Mouse (Mus musculus) heart, embryonic 16.5 days (tissue): Measurements from ENCODE around the gene Sncb. TPM values are rescaled to one million over a fixed set of nuclear protein-coding genes. Genes with fewer than 3 reads are reported as not detected.
A peak's percentile ranks its signal among the peaks of the same experiment; 100 is the strongest.

ENCODE experiments used
- ATAC-seq: fragments of 200-750 bp; cut with Nextera tagmentation; replicated peaks from 2 replicates; pipeline ENCODE4 v1.8.0; 2017; ENCODE audit warnings: moderate number of reproducible peaks; ENCODE audit not compliant: insufficient read depth, low FRiP score; ENCODE audit errors: extremely low read depth
- H3K27ac ChIP-seq: fragments of 300-500 bp; sonication (generic); 2 replicates; pipeline ENCODE4 v1.5.1; 2014; ENCODE audit warnings: mild to moderate bottlenecking, low read length, control low read depth, moderate library complexity
- H3K27me3 ChIP-seq: fragments of 300-500 bp; sonication (generic); 2 replicates; pipeline ENCODE4 v1.6.1; 2014; ENCODE audit warnings: low read length, mixed read lengths; ENCODE audit not compliant: control insufficient read depth, insufficient read depth
- H3K36me3 ChIP-seq: fragments of 300-500 bp; sonication (generic); 2 replicates; pipeline ENCODE4 v1.6.1; 2014; ENCODE audit not compliant: control insufficient read depth, insufficient read depth
- H3K4me1 ChIP-seq: fragments of 300-500 bp; sonication (generic); 2 replicates; pipeline ENCODE4 v1.6.1; 2014; ENCODE audit warnings: low read length, mixed read lengths; ENCODE audit not compliant: control insufficient read depth, insufficient read depth
- H3K4me2 ChIP-seq: fragments of 300-500 bp; sonication (generic); 2 replicates; pipeline ENCODE4 v1.6.1; 2014; ENCODE audit warnings: low read depth, mild to moderate bottlenecking, control low read depth, low read length
- H3K4me3 ChIP-seq: fragments of 300-500 bp; sonication (generic); 2 replicates; pipeline ENCODE4 v1.5.1; 2014; ENCODE audit warnings: mild to moderate bottlenecking, control low read depth, low read length
- H3K9ac ChIP-seq: fragments of 300-500 bp; sonication (generic); 2 replicates; pipeline ENCODE4 v1.6.1; 2014; ENCODE audit warnings: low read length, control low read depth
- H3K9me3 ChIP-seq: fragments of 300-500 bp; sonication (generic); replicated peaks from 2 replicates; pipeline ENCODE4 v1.6.1; 2016; ENCODE audit warnings: low read length; ENCODE audit not compliant: control insufficient read depth
- WGBS: fragments of 180-500 bp; shearing (Covaris S2); extraction: QIAGEN DNeasy Blood & Tissue Kit; methylation state at CpG from one replicate; pipeline ENCODE4 v1.1.7; 2014; 5-methylcytosine and 5-hydroxymethylcytosine counted together
- polyA plus RNA-seq: library from polyadenylated mRNA; unstranded; fragments of >200 nt; fragmentation: Nextera tagmentation; extraction: Ambion mirVana; gene quantifications from 2 replicates; pipeline ENCODE4 v1.2.1, GENCODE M21; 2015

Sncb gene
- polyA plus RNA-seq, 1 experiment from 2014 or later: not detected

- no peaks in the 10 kb centered on the region for H3K4me1 ChIP-seq
- no peaks in the 10 kb centered on the region for H3K36me3 ChIP-seq
- no peak overlapping the region for H3K4me2 ChIP-seq
- H3K27ac ChIP-seq: no peak overlapping the region
- peaks cover 13% of the 10 kb centered on the region for H3K27me3 ChIP-seq
- WGBS: 45% methylated on average over 10 of the region's 10 CpGs
- no peak overlapping the region for H3K4me3 ChIP-seq
- ATAC-seq: no peak
- no peak overlapping the region for H3K9ac ChIP-seq
- H3K9me3 ChIP-seq: no peaks in the 10 kb centered on the region; the same call in 1 of the 2 replicates
Measured at GRCm38 (mm10) chr13:54798740-54799139, 32.3 kb upstream of the Sncb start.

GRCm38 (mm10) chr13:54797861-54798643 is 31.7 kb upstream of the Sncb start:
- WGBS: 71% methylated on average over 16 of the region's 16 CpGs
- H3K4me2 ChIP-seq: no peak overlapping the region
- peaks cover 13% of the 10 kb centered on the region for H3K27me3 ChIP-seq
- no peaks in the 10 kb centered on the region; the same call in 1 of the 2 replicates for H3K9me3 ChIP-seq
- H3K4me1 ChIP-seq: no peaks in the 10 kb centered on the region
- H3K27ac ChIP-seq: no peak overlapping the region
- H3K36me3 ChIP-seq: no peaks in the 10 kb centered on the region
- no peak overlapping the region for H3K9ac ChIP-seq
- H3K4me3 ChIP-seq: no peak overlapping the region
- no peak for ATAC-seq

- no peaks in the 10 kb centered on the region for H3K36me3 ChIP-seq
- H3K4me3 ChIP-seq: no peak overlapping the region
- no peaks in the 10 kb centered on the region for H3K9me3 ChIP-seq
- no peak overlapping the region for H3K4me2 ChIP-seq
- ATAC-seq: no peak
- H3K4me1 ChIP-seq: no peaks in the 10 kb centered on the region
- peaks cover 15% of the 10 kb centered on the region for H3K27me3 ChIP-seq
- H3K27ac ChIP-seq: no peak overlapping the region
- WGBS: 38% methylated on average over 4 of the region's 4 CpGs
- no peak overlapping the region for H3K9ac ChIP-seq
Measured at GRCm38 (mm10) chr13:54797356-54797755, 31.0 kb upstream of the Sncb start.

GRCm38 (mm10) chr13:54794843-54795242 is 28.4 kb upstream of the Sncb start:
- Histone ChIP-seq H3K4me1 (peaks cover 4% of the 10 kb centered on the region; the same call in 1 of the 2 replicates), H3K27me3 (peaks cover 31% of the 10 kb centered on the region), H3K36me3 (no peaks in the 10 kb centered on the region), H3K4me3 (no peak overlapping the region), H3K27ac (no peak overlapping the region), H3K4me2 (no peak overlapping the region), H3K9ac (no peak overlapping the region), H3K9me3 (no peaks in the 10 kb centered on the region)
- 43% methylated on average over 5 of the region's 5 CpGs for WGBS
- no peak for ATAC-seq

- no peaks in the 10 kb centered on the region for H3K9me3 ChIP-seq
- no peak for ATAC-seq
- WGBS: 73% methylated on average over 16 of the region's 16 CpGs
- no peaks in the 10 kb centered on the region for H3K36me3 ChIP-seq
- H3K27me3 ChIP-seq: peaks cover 34% of the 10 kb centered on the region
- H3K27ac ChIP-seq: no peak overlapping the region
- H3K4me3 ChIP-seq: no peak overlapping the region
- peaks cover 5% of the 10 kb centered on the region; the same call in 1 of the 2 replicates for H3K4me1 ChIP-seq
- H3K4me2 ChIP-seq: no peak overlapping the region
- no peak overlapping the region for H3K9ac ChIP-seq
Measured at GRCm38 (mm10) chr13:54794002-54794577, 27.7 kb upstream of the Sncb start.

GRCm38 (mm10) chr13:54792259-54793230 is 26.1 kb upstream of the Sncb start:
- Histone ChIP-seq H3K4me2 (no peak overlapping the region), H3K4me3 (no peak overlapping the region), H3K36me3 (no peaks in the 10 kb centered on the region), H3K4me1 (peaks cover 5% of the 10 kb centered on the region; the same call in 1 of the 2 replicates), H3K27ac (no peak overlapping the region), H3K27me3 (peaks cover 28% of the 10 kb centered on the region), H3K9me3 (no peaks in the 10 kb centered on the region), H3K9ac (no peak overlapping the region)
- no peak for ATAC-seq
- 15% methylated on average over 21 of the region's 21 CpGs for WGBS

GRCm38 (mm10) chr13:54789561-54790397 is 23.4 kb upstream of the Sncb start:
- H3K27ac ChIP-seq: no peak overlapping the region

More at GRCm38 (mm10) chr13:54789561-54790397, 23.4 kb upstream of the Sncb start:
- no peaks in the 10 kb centered on the region for H3K36me3 ChIP-seq
- ATAC-seq: peak; percentile 21
- H3K9me3 ChIP-seq: no peaks in the 10 kb centered on the region
- H3K27me3 ChIP-seq: peaks cover 22% of the 10 kb centered on the region
- peak overlapping the region; percentile 97 for H3K4me2 ChIP-seq
- peak overlapping the region; percentile 68 for H3K9ac ChIP-seq
- WGBS: under 1% methylated on average over 38 of the region's 38 CpGs
- peaks cover 5% of the 10 kb centered on the region; the same call in 1 of the 2 replicates for H3K4me1 ChIP-seq
- H3K4me3 ChIP-seq: peak overlapping the region; percentile 70
